Mouse (Mus musculus) lung, embryonic 14.5 days (tissue): ENCODE measurements around the gene Klk10. TPM values are rescaled to one million over a fixed set of nuclear protein-coding genes. Genes with fewer than 3 reads are reported as not detected.

ENCODE experiments used
- ATAC-seq: fragments of 200-750 bp; cut with Nextera tagmentation; 2 replicates; pipeline ENCODE4 v1.8.0; 2017; ENCODE audit warnings: mild to moderate bottlenecking, moderate TSS enrichment, moderate library complexity; ENCODE audit not compliant: insufficient read depth
- DNase-seq: peaks from one replicate; pipeline ENCODE4 v3.0.0-alpha.2; 2015
- H3K27ac ChIP-seq: fragments of 300-500 bp; sonication (generic); 2 replicates; pipeline ENCODE4 v1.5.1; 2014; ENCODE audit warnings: low read depth, mild to moderate bottlenecking, moderate library complexity
- H3K27me3 ChIP-seq: fragments of 300-500 bp; sonication (generic); 2 replicates; pipeline ENCODE4 v1.6.1; 2014; ENCODE audit warnings: low read length, control low read depth; ENCODE audit not compliant: insufficient read depth
- H3K36me3 ChIP-seq: fragments of 300-500 bp; sonication (generic); 2 replicates; pipeline ENCODE4 v1.6.1; 2014; ENCODE audit warnings: control low read depth; ENCODE audit not compliant: insufficient read depth
- H3K4me1 ChIP-seq: fragments of 300-500 bp; sonication (generic); 2 replicates; pipeline ENCODE4 v1.6.1; 2014; ENCODE audit warnings: antibody characterized with exemption, control low read depth; ENCODE audit not compliant: insufficient read depth
- H3K4me2 ChIP-seq: fragments of 300-500 bp; sonication (generic); 2 replicates; pipeline ENCODE4 v1.6.1; 2014; ENCODE audit warnings: mild to moderate bottlenecking
- H3K4me3 ChIP-seq: fragments of 300-500 bp; sonication (generic); 2 replicates; pipeline ENCODE4 v1.5.1; 2014; ENCODE audit warnings: low read depth, low read length
- H3K9ac ChIP-seq: fragments of 300-500 bp; sonication (generic); 2 replicates; pipeline ENCODE4 v1.6.1; 2014
- H3K9me3 ChIP-seq: fragments of 300-500 bp; sonication (generic); 2 replicates; pipeline ENCODE4 v1.6.1; 2016; ENCODE audit warnings: low read depth, low read length, control low read depth
- CTCF ChIP-seq: IDR thresholded peaks from 2 replicates; pipeline ENCODE4 v1.5.1; 2016; ENCODE audit warnings: antibody characterized with exemption, low read depth
- WGBS: fragments of 180-500 bp; shearing (Covaris S2); extraction: QIAGEN DNeasy Blood & Tissue Kit; methylation state at CpG from one replicate; pipeline ENCODE4 v1.1.7; 2014; 5-methylcytosine and 5-hydroxymethylcytosine counted together
- polyA plus RNA-seq: library from polyadenylated mRNA; unstranded; fragments of >200 nt; fragmentation: Nextera tagmentation; extraction: Ambion mirVana; gene quantifications from 2 replicates; pipeline ENCODE4 v1.2.1, GENCODE M21; 2014

Klk10 gene
- polyA plus RNA-seq, 1 experiment from 2014 or later: 0.70 TPM

GRCm38 (mm10) chr7:43772901-43773300, 7.9 kb upstream of the Klk10 start:
- Histone ChIP-seq H3K4me3 (no peak overlapping the region), H3K27ac (no peak overlapping the region), H3K9me3 (no peaks in the 10 kb centered on the region), H3K36me3 (no peaks in the 10 kb centered on the region), H3K4me1 (no peaks in the 10 kb centered on the region), H3K4me2 (no peak overlapping the region), H3K9ac (no peak overlapping the region), H3K27me3 (no peaks in the 10 kb centered on the region)
- DNase-seq (no peak), ATAC-seq (no peak)
- WGBS: 70% methylated on average over 3 of the region's 3 CpGs
- TF ChIP-seq CTCF: no peak

GRCm38 (mm10) chr7:43774364-43774763, 6.5 kb upstream of the Klk10 start, which contains the start of gene Klk11:
TSS of gene Klk11 (plus strand) at chr7:43774604.
- no peaks in the 10 kb centered on the region for H3K36me3 ChIP-seq
- no peaks in the 10 kb centered on the region for H3K27me3 ChIP-seq
- H3K4me3 ChIP-seq: no peak within 1 kb of the TSS
- 93% methylated on average over 5 of the region's 5 CpGs for WGBS
- no peaks in the 10 kb centered on the region for H3K9me3 ChIP-seq
- ATAC-seq: no peak
- no peak within 1 kb of the TSS for H3K9ac ChIP-seq
- H3K27ac ChIP-seq: no peak within 1 kb of the TSS
- H3K4me2 ChIP-seq: no peak within 1 kb of the TSS
- H3K4me1 ChIP-seq: no peaks in the 10 kb centered on the region
- no peak for DNase-seq
- TF ChIP-seq CTCF: no peak

GRCm38 (mm10) chr7:43774802-43775201, 6.0 kb upstream of the Klk10 start:
- no peak overlapping the region for H3K27ac ChIP-seq
- H3K4me1 ChIP-seq: no peaks in the 10 kb centered on the region
- no peak for DNase-seq
- H3K4me3 ChIP-seq: no peak overlapping the region
- 52% methylated on average over 6 of the region's 6 CpGs for WGBS
- no peaks in the 10 kb centered on the region for H3K9me3 ChIP-seq
- H3K9ac ChIP-seq: no peak overlapping the region
- no peak for TF ChIP-seq CTCF
- no peak for ATAC-seq
- no peak overlapping the region for H3K4me2 ChIP-seq
- H3K27me3 ChIP-seq: no peaks in the 10 kb centered on the region
- no peaks in the 10 kb centered on the region for H3K36me3 ChIP-seq

GRCm38 (mm10) chr7:43775311-43776057, 5.4 kb upstream of the Klk10 start:
- ATAC-seq (no peak), DNase-seq (no peak)
- no peak overlapping the region for H3K9ac ChIP-seq
- H3K9me3 ChIP-seq: no peaks in the 10 kb centered on the region
- H3K36me3 ChIP-seq: no peaks in the 10 kb centered on the region
- H3K27me3 ChIP-seq: no peaks in the 10 kb centered on the region
- no peak overlapping the region for H3K4me2 ChIP-seq
- H3K4me1 ChIP-seq: no peaks in the 10 kb centered on the region
- 55% methylated on average over 7 of the region's 7 CpGs for WGBS
- H3K4me3 ChIP-seq: no peak overlapping the region
- H3K27ac ChIP-seq: no peak overlapping the region
- no peak for TF ChIP-seq CTCF

GRCm38 (mm10) chr7:43776506-43776905, 4.3 kb upstream of the Klk10 start:
- Histone ChIP-seq H3K36me3 (no peaks in the 10 kb centered on the region), H3K4me2 (no peak overlapping the region), H3K4me3 (no peak overlapping the region), H3K27ac (no peak overlapping the region), H3K9ac (no peak overlapping the region), H3K27me3 (no peaks in the 10 kb centered on the region), H3K9me3 (no peaks in the 10 kb centered on the region), H3K4me1 (no peaks in the 10 kb centered on the region)
- no peak for TF ChIP-seq CTCF
- DNase-seq (no peak), ATAC-seq (no peak)
- WGBS: 80% methylated on average over 5 of the region's 5 CpGs

GRCm38 (mm10) chr7:43777423-43777822, 3.4 kb upstream of the Klk10 start:
- H3K4me2 ChIP-seq: no peak overlapping the region
- H3K27me3 ChIP-seq: no peaks in the 10 kb centered on the region
- 82% methylated on average over 12 of the region's 12 CpGs for WGBS
- no peaks in the 10 kb centered on the region for H3K9me3 ChIP-seq
- no peak for TF ChIP-seq CTCF
- no peak overlapping the region for H3K27ac ChIP-seq
- no peak overlapping the region for H3K4me3 ChIP-seq
- DNase-seq: no peak
- no peak overlapping the region for H3K9ac ChIP-seq
- H3K4me1 ChIP-seq: no peaks in the 10 kb centered on the region
- no peaks in the 10 kb centered on the region for H3K36me3 ChIP-seq
- ATAC-seq: no peak

GRCm38 (mm10) chr7:43778176-43778970, 2.5 kb upstream of the Klk10 start:
- no peak for ATAC-seq
- H3K4me1 ChIP-seq: no peaks in the 10 kb centered on the region
- peaks cover 2% of the 10 kb centered on the region; the same call in 1 of the 2 replicates for H3K27me3 ChIP-seq
- H3K27ac ChIP-seq: no peak overlapping the region
- no peak overlapping the region for H3K9ac ChIP-seq
- TF ChIP-seq CTCF: no peak
- H3K36me3 ChIP-seq: no peaks in the 10 kb centered on the region
- 87% methylated on average over 10 of the region's 10 CpGs for WGBS
- H3K4me2 ChIP-seq: no peak overlapping the region
- no peak for DNase-seq
- no peak overlapping the region for H3K4me3 ChIP-seq
- H3K9me3 ChIP-seq: no peaks in the 10 kb centered on the region
